Comparison of ENCODE assay signal across 14 mouse cellular contexts in the genomic region with DNA sequence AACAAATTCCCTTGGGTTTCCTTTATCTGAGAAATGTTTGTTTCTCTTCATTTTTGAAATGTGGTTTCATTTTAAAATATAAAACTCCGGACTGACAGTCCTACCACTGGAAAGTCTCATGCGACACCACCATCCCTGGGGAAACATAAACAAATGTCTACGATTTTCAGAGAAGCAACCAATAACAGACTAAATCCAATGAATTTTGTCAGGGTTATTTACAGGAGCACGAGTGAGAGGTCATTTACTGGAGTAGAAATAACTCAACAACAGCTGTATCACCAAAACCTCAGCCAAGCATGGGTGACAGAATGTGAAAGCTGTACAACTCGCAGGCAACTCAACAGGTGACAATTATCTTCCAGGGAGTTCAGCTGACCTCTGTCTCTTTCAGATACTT.
DNase-seq lines count a peak whose midpoint lies in the region; ATAC-seq lines count a peak whose summit lies in the region.
"Had no signal": no experiment of that assay in that cellular context is flagged by ENCODE, and none has a peak within 500 bp of the region (broad histone marks: within the 10 kb centered on the region; RNA-seq: fewer than 3 reads in every experiment).

No protein-coding gene starts in this region.

- no peak overlapping the region for H3K4me3 ChIP-seq in kidney, embryonic 14.5 days (ENCODE audit: low read length)
- no peak overlapping the region for H3K4me3 ChIP-seq in forebrain, embryonic 13.5 days
- H3K4me3 ChIP-seq: limb, embryonic 13.5 days; midbrain, embryonic 15.5 days; neural tube, embryonic 15.5 days had no signal

- no peak for ATAC-seq in kidney, embryonic 14.5 days (ENCODE audit: low FRiP score, low TSS enrichment)
- ATAC-seq in forebrain, embryonic 13.5 days, result no peak
- ATAC-seq: midbrain, embryonic 15.5 days had no signal

- WGBS in kidney, embryonic 14.5 days, result 34% methylated on average over 5 of the region's 5 CpGs
- WGBS in forebrain, embryonic 13.5 days, result 85% methylated on average over 5 of the region's 5 CpGs

- H3K36me3 ChIP-seq in kidney, embryonic 14.5 days (ENCODE audit: control insufficient read depth, insufficient read depth, low read length), result no peaks in the 10 kb centered on the region
- H3K36me3 ChIP-seq in forebrain, embryonic 13.5 days (ENCODE audit: poor library complexity, severe bottlenecking), result no peaks in the 10 kb centered on the region
- H3K36me3 ChIP-seq: limb, embryonic 13.5 days; midbrain, embryonic 15.5 days; neural tube, embryonic 15.5 days had no signal

- H3K9ac ChIP-seq in kidney, embryonic 14.5 days (ENCODE audit: low read depth, low read length), result no peak overlapping the region
- H3K9ac ChIP-seq in forebrain, embryonic 13.5 days, result no peak overlapping the region
- H3K9ac ChIP-seq: limb, embryonic 13.5 days; midbrain, embryonic 15.5 days; neural tube, embryonic 15.5 days had no signal

- H3K9me3 ChIP-seq in kidney, embryonic 14.5 days (ENCODE audit: control insufficient read depth, low read length), result no peaks in the 10 kb centered on the region
- no peaks in the 10 kb centered on the region for H3K9me3 ChIP-seq in forebrain, embryonic 13.5 days (replicated peaks)
- H3K9me3 ChIP-seq: limb, embryonic 13.5 days; midbrain, embryonic 15.5 days; neural tube, embryonic 15.5 days had no signal

- peak; percentile 29 for DNase-seq in kidney, adult 9 months
- DNase-seq in 3T3-L1 (ENCODE audit: low read depth, low spot score), result peak; percentile 16
- peak; percentile 48 for DNase-seq in kidney, postnatal 14 days
- peak; percentile 28 for DNase-seq in lung, postnatal 25 days (ENCODE audit: low spot score)
- DNase-seq in right cerebral cortex, postnatal 10 days (ENCODE audit: low spot score in 2 of 2), result no peak
- DNase-seq: adrenal gland, adult 2 months; cerebellum, adult 8-10 months; gastrocnemius, postnatal 10 days; thymus, adult 2 months had no signal

- no peak overlapping the region for H3K27ac ChIP-seq in kidney, embryonic 14.5 days (ENCODE audit: low read depth, low read length)
- no peak overlapping the region for H3K27ac ChIP-seq in forebrain, embryonic 13.5 days
- H3K27ac ChIP-seq: limb, embryonic 13.5 days; midbrain, embryonic 15.5 days; neural tube, embryonic 15.5 days had no signal

- H3K27me3 ChIP-seq in kidney, embryonic 14.5 days (ENCODE audit: control insufficient read depth, insufficient read depth, low read length), result no peaks in the 10 kb centered on the region
- no peaks in the 10 kb centered on the region for H3K27me3 ChIP-seq in forebrain, embryonic 13.5 days
- H3K27me3 ChIP-seq: limb, embryonic 13.5 days; midbrain, embryonic 15.5 days; neural tube, embryonic 15.5 days had no signal

- H3K4me2 ChIP-seq in kidney, embryonic 14.5 days (replicated peaks; ENCODE audit: low read depth, low read length), result no peak overlapping the region
- no peak overlapping the region for H3K4me2 ChIP-seq in forebrain, embryonic 13.5 days
- H3K4me2 ChIP-seq: limb, embryonic 13.5 days; midbrain, embryonic 15.5 days; neural tube, embryonic 15.5 days had no signal

- no peaks in the 10 kb centered on the region for H3K4me1 ChIP-seq in kidney, embryonic 14.5 days (ENCODE audit: control insufficient read depth, insufficient read depth, low read length)
- peaks cover 23% of the 10 kb centered on the region for H3K4me1 ChIP-seq in forebrain, embryonic 13.5 days

Comparison
In these comparisons a context has a peak if more than half of its experiments do, and no peak if none do; other contexts are left out.
1. DNase-seq: peak in kidney, adult 9 months (single experiment), 3T3-L1 (single experiment), kidney, postnatal 14 days (single experiment) and lung, postnatal 25 days (single experiment); none in right cerebral cortex, postnatal 10 days (0 of 2).